Mouse (Mus musculus) liver, postnatal 0 days (tissue): ENCODE results near the gene Rsbn1. TPM values are rescaled to one million over a fixed set of nuclear protein-coding genes. Genes with fewer than 3 reads are reported as not detected.

Experiments
- ATAC-seq: fragments of 200-750 bp; cut with Nextera tagmentation; 2 replicates; pipeline ENCODE4 v1.8.0; 2017; ENCODE audit warnings: mild to moderate bottlenecking, moderate library complexity
- DNase-seq: peaks from one replicate; pipeline ENCODE4 v3.0.0-alpha.2; 2016
- H3K27ac ChIP-seq: fragments of 300-500 bp; sonication (generic); 2 replicates; pipeline ENCODE4 v1.5.1; 2014; ENCODE audit warnings: antibody characterized with exemption, moderate library complexity, mild to moderate bottlenecking, low read depth
- H3K27me3 ChIP-seq: fragments of 300-500 bp; sonication (generic); 2 replicates; pipeline ENCODE4 v1.6.1; 2014; ENCODE audit warnings: low read length, control low read depth, mixed read lengths; ENCODE audit not compliant: insufficient read depth
- H3K36me3 ChIP-seq: fragments of 300-500 bp; sonication (generic); replicated peaks from 2 replicates; pipeline ENCODE4 v1.6.1; 2014; ENCODE audit warnings: mild to moderate bottlenecking, control low read depth, low read length, moderate library complexity, mixed read lengths; ENCODE audit not compliant: insufficient read depth
- H3K4me1 ChIP-seq: fragments of 300-500 bp; sonication (generic); 2 replicates; pipeline ENCODE4 v1.6.1; 2014; ENCODE audit warnings: antibody characterized with exemption, mild to moderate bottlenecking, control low read depth; ENCODE audit not compliant: insufficient read depth
- H3K4me2 ChIP-seq: fragments of 300-500 bp; sonication (generic); 2 replicates; pipeline ENCODE4 v1.6.1; 2014; ENCODE audit warnings: low read depth, mild to moderate bottlenecking, low read length, moderate library complexity, mixed read lengths
- H3K4me3 ChIP-seq: fragments of 300-500 bp; sonication (generic); 2 replicates; pipeline ENCODE4 v1.5.1; 2014; ENCODE audit warnings: low read depth, low read length
- H3K9ac ChIP-seq: fragments of 300-500 bp; sonication (generic); replicated peaks from 2 replicates; pipeline ENCODE4 v1.6.1; 2014; ENCODE audit warnings: mild to moderate bottlenecking, moderate library complexity
- H3K9me3 ChIP-seq: fragments of 300-500 bp; sonication (generic); 2 replicates; pipeline ENCODE4 v1.6.1; 2016; ENCODE audit warnings: mild to moderate bottlenecking, control low read depth, low read length, mixed read lengths
- CTCF ChIP-seq: sonication (generic); IDR thresholded peaks from 2 replicates; pipeline ENCODE4 v1.5.1; 2016; ENCODE audit warnings: antibody characterized with exemption, low read depth
- EP300 ChIP-seq: IDR thresholded peaks from 2 replicates; pipeline ENCODE4 v1.6.1; 2016; ENCODE audit warnings: antibody characterized with exemption, low read depth, mild to moderate bottlenecking
- WGBS: fragments of 180-500 bp; shearing (Covaris S2); extraction: QIAGEN DNeasy Blood & Tissue Kit; methylation state at CpG from one replicate; pipeline ENCODE4 v1.1.7; 2014; ENCODE audit not compliant: insufficient replicate concordance; 5-methylcytosine and 5-hydroxymethylcytosine counted together
- polyA plus RNA-seq: library from polyadenylated mRNA; unstranded; fragments of >200 nt; fragmentation: Nextera tagmentation; extraction: Ambion mirVana; gene quantifications from 2 replicates; pipeline ENCODE4 v1.2.1, GENCODE M21; 2015

Gene Rsbn1
- polyA plus RNA-seq, 1 experiment from 2014 or later = 3.8 TPM

DNA sequence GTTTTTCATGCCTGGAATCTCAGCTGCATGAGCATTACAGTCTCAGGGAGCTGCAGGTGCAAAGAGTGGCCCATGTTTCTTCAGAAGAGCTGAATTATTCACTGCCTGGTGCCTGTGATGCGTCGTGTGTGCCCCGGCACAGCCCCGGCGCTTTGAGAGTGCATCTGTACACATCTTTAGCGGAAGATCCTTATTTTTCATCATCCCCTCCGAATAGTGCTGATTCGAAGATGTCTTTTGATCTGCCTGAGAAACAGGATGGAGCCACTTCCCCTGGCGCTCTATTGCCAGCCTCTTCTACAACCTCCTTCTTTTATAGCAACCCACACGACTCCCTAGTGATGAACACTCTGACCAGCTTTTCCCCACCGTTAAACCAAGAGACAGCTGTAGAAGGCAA is 28.0 kb upstream of the Rsbn1 start:
- H3K4me1 ChIP-seq = no peaks in the 10 kb centered on the region
- H3K9ac ChIP-seq = no peak overlapping the region
- no peak overlapping the region for H3K27ac ChIP-seq
- DNase-seq = no peak
- H3K4me2 ChIP-seq = no peak overlapping the region
- H3K36me3 ChIP-seq = no peaks in the 10 kb centered on the region
- H3K4me3 ChIP-seq = no peak overlapping the region
- H3K27me3 ChIP-seq = no peaks in the 10 kb centered on the region
- WGBS = 78% methylated on average over 11 of the region's 11 CpGs
- ATAC-seq = no peak
- no peak for TF ChIP-seq EP300
- no peaks in the 10 kb centered on the region for H3K9me3 ChIP-seq

DNA sequence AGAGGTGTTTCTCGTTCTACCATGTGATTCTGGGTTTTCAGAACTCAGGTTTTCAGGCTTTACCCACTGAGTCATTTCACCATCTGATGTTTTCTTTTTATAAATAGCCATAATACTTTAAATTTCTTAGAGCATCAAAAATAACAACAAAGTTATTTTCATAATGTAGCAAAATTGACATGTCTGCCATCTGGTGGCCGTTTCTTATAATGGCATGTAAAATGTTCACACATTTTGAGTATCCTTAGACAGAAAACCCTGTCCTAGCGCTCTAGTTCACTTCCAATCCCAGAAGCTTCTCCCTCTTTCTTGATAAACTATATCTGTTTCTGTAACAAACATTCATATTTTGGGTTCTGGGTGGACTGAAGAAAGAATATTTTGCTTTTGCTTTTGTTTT is 26.3 kb upstream of the Rsbn1 start:
- ATAC-seq (no peak), DNase-seq (peak; percentile 31)
- no peaks in the 10 kb centered on the region for H3K9me3 ChIP-seq
- H3K4me1 ChIP-seq = no peaks in the 10 kb centered on the region
- H3K36me3 ChIP-seq = no peaks in the 10 kb centered on the region
- TF ChIP-seq CTCF (peak; percentile 71), EP300 (no peak)
- no peak overlapping the region for H3K9ac ChIP-seq
- H3K27ac ChIP-seq = no peak overlapping the region
- 30% methylated on average over 3 of the region's 3 CpGs for WGBS
- H3K4me3 ChIP-seq = no peak overlapping the region
- no peaks in the 10 kb centered on the region for H3K27me3 ChIP-seq
- no peak overlapping the region for H3K4me2 ChIP-seq

DNA sequence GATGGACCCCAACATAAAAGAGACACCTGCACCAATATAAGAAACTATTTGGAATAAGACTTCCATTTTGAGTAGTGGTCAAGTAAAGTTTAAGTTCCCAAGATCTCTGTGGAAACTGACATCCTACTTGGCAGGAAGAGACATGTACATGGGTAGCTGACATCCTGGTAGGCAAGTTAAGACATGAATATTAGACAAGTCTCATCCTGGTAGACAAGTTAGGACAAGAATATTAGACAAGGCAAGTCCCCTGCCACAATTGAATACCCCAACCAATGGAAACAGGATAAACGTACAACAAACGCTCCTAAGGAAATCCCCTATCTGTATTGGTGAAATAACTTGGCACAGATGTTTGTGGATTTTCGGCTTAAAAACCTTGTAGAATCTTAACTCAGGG is 20.5 kb upstream of the Rsbn1 start:
- TF ChIP-seq CTCF = no peak
- no peak for TF ChIP-seq EP300
- ATAC-seq = no peak
- 73% methylated on average over 3 of the region's 3 CpGs for WGBS

DNA sequence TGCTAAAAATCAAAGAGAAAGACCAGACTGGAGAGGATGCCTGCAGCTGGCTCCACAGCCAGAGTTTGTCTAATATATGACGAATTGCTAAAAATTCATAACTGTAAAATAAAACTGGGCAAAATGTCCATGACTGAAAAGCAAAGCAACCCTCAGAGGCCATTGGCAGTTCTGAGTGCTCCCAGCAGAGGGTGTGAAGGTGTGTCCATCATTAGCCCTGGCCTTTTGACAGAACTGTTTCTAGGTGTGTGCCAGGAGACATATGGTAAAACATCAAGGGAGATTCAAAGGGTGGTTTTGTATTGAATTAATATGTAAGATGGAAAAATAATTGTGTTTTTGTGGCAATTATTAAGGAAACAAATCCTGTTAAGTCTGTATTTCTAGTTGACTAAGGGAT is 9.2 kb upstream of the Rsbn1 start:
- Histone ChIP-seq H3K4me1 (no peaks in the 10 kb centered on the region), H3K9ac (no peak overlapping the region), H3K27me3 (no peaks in the 10 kb centered on the region), H3K4me2 (no peak overlapping the region), H3K4me3 (no peak overlapping the region), H3K36me3 (no peaks in the 10 kb centered on the region), H3K9me3 (no peaks in the 10 kb centered on the region), H3K27ac (no peak overlapping the region)
- 77% methylated on average over 1 of the region's 1 CpGs for WGBS
- peak; percentile 68 for ATAC-seq
- DNase-seq = peak; percentile 77
- TF ChIP-seq CTCF = peak; percentile 81
- TF ChIP-seq EP300 = no peak

More for the DNA sequence above, 20.5 kb upstream of the Rsbn1 start:
- DNase-seq = no peak
- no peaks in the 10 kb centered on the region for H3K27me3 ChIP-seq
- H3K4me3 ChIP-seq = no peak overlapping the region
- H3K9me3 ChIP-seq = no peaks in the 10 kb centered on the region
- H3K36me3 ChIP-seq = no peaks in the 10 kb centered on the region
- no peak overlapping the region for H3K4me2 ChIP-seq
- H3K27ac ChIP-seq = no peak overlapping the region
- no peaks in the 10 kb centered on the region for H3K4me1 ChIP-seq
- H3K9ac ChIP-seq = no peak overlapping the region

DNA sequence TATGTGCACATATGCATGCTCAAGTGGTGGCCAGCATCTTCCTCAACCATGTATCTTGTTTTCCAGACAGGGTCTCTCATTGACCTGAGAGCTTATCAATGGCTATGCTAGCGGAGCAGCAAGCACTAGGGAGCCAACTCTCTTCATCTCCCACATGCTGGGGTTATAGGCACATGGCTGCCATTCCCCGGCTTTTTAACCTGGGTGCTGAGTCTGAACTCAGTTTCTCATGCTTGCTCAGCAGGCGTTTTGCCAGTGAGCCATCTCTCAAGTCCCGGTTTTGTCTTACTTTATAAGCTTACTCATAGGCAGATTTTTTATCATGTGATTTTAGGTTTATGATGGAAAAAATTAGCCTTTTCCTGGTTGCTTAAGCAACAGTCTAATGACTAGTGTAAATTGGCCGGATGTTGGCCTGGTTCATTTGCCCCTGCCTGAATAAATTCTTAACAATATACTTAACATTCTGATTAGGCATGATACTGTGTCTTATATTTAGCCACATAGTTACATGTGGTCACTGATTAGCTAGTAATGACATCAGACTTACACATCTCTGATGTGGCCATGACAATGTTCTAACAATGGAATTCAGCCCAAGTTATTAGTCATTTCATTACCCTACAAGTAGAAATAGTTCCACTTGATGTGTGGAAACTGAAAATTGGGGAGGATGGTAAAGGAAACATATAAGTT is 6.4 kb upstream of the Rsbn1 start:
- H3K36me3 ChIP-seq = no peaks in the 10 kb centered on the region
- H3K27ac ChIP-seq = no peak overlapping the region
- no peak overlapping the region for H3K4me2 ChIP-seq
- 80% methylated on average over 5 of the region's 5 CpGs for WGBS
- ATAC-seq (no peak), DNase-seq (no peak)
- TF ChIP-seq CTCF (no peak), EP300 (no peak)
- H3K4me1 ChIP-seq = no peaks in the 10 kb centered on the region
- H3K27me3 ChIP-seq = no peaks in the 10 kb centered on the region
- no peak overlapping the region for H3K4me3 ChIP-seq
- H3K9me3 ChIP-seq = no peaks in the 10 kb centered on the region
- H3K9ac ChIP-seq = no peak overlapping the region

DNA sequence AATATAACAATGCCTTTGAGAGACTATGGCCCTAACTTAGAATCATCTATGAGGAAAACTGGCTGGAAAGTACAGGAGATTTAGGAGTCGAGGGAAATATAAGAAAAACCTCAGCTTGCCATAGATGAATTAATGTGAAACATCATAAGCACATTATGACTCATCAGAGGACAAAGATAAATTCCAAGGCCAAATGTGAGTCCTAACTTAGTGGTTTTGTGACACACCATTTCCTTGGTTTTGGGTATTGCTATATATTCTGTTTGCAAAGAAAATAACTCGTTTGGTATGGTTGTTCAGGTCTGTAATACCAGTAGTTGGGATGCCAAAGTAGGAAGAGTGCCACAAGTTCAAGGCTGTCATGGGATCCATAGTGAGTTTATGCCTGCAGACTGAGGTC is 5.1 kb upstream of the Rsbn1 start:
- no peak overlapping the region for H3K4me2 ChIP-seq
- H3K9ac ChIP-seq = no peak overlapping the region
- H3K4me3 ChIP-seq = no peak overlapping the region
- no peaks in the 10 kb centered on the region for H3K36me3 ChIP-seq
- TF ChIP-seq CTCF (no peak), EP300 (no peak)
- no peak overlapping the region for H3K27ac ChIP-seq
- H3K27me3 ChIP-seq = no peaks in the 10 kb centered on the region
- 68% methylated on average over 2 of the region's 2 CpGs for WGBS
- no peaks in the 10 kb centered on the region for H3K9me3 ChIP-seq
- DNase-seq (no peak), ATAC-seq (no peak)
- no peaks in the 10 kb centered on the region for H3K4me1 ChIP-seq
